Mouse (Mus musculus) ES-Bruce4 (cell line): Measurements from ENCODE around the gene Cenpk. TPM values are rescaled to one million over a fixed set of nuclear protein-coding genes. Genes with fewer than 3 reads are reported as not detected.
A peak's percentile ranks its signal among the peaks of the same experiment; 100 is the strongest.

Experiments used
- H3K27ac ChIP-seq: 2 replicates; pipeline ENCODE4 v1.5.1; 2012; ENCODE audit warnings: low read length, inconsistent platforms; ENCODE audit not compliant: insufficient read depth
- H3K27me3 ChIP-seq: 2 replicates; pipeline ENCODE4 v1.6.1; 2012; ENCODE audit warnings: mild to moderate bottlenecking, low read length, inconsistent platforms; ENCODE audit not compliant: control insufficient read depth, poor library complexity, insufficient read depth, severe bottlenecking
- H3K36me3 ChIP-seq: 2 replicates; pipeline ENCODE4 v1.6.1; 2012; ENCODE audit warnings: inconsistent platforms, mild to moderate bottlenecking, low read length, moderate library complexity; ENCODE audit not compliant: control insufficient read depth, poor library complexity, insufficient read depth, severe bottlenecking
- H3K4me1 ChIP-seq: one replicate; pipeline ENCODE4 v1.8.1; 2011; ENCODE audit warnings: low read length; ENCODE audit not compliant: control insufficient read depth, insufficient read depth
- H3K4me3 ChIP-seq: 2 replicates; pipeline ENCODE4 v1.5.1; 2011; ENCODE audit warnings: low read depth, mild to moderate bottlenecking, low read length
- H3K9ac ChIP-seq: 2 replicates; pipeline ENCODE4 v1.6.1; 2012; ENCODE audit warnings: low read depth, mild to moderate bottlenecking, inconsistent platforms; ENCODE audit not compliant: poor library complexity, severe bottlenecking
- H3K9me3 ChIP-seq: replicated peaks from 2 replicates; pipeline ENCODE4 v1.6.1; 2012; ENCODE audit warnings: mild to moderate bottlenecking, low read length, inconsistent platforms; ENCODE audit not compliant: control insufficient read depth, poor library complexity, insufficient read depth, severe bottlenecking
- CTCF ChIP-seq: IDR thresholded peaks from one replicate; pipeline ENCODE4 v1.8.1; 2011; ENCODE audit warnings: low read depth, low read length
- EP300 ChIP-seq: IDR thresholded peaks from 2 replicates; pipeline ENCODE4 v1.6.1; 2011; ENCODE audit warnings: low read depth, low read length; ENCODE audit not compliant: insufficient read depth
- POLR2A ChIP-seq: IDR thresholded peaks from one replicate; pipeline ENCODE4 v1.8.1; 2011; ENCODE audit warnings: low read length; ENCODE audit not compliant: insufficient read depth
- polyA plus RNA-seq: library from polyadenylated mRNA; stranded (reverse); fragments of >200 nt; gene quantifications from 2 replicates; pipeline ENCODE4 v1.2.4, GENCODE M21; 2011; ENCODE audit warnings: low read depth; ENCODE audit not compliant: missing spikeins, insufficient read depth, insufficient read length

The Cenpk gene
- polyA plus RNA-seq, 1 experiment: 44.0 TPM

- H3K36me3 ChIP-seq: peaks cover 2% of the 10 kb centered on the region
- no peak overlapping the region; the same call in 1 of the 2 replicates for H3K4me3 ChIP-seq
- no peak for TF ChIP-seq EP300
- TF ChIP-seq POLR2A: no peak
- no peak for TF ChIP-seq CTCF
These were observed 933 bp upstream of the Cenpk start for GRCm38 (mm10) chr13:104227478-104227877.

GRCm38 (mm10) chr13:104229181-104229580, 770 bp downstream of the Cenpk start:
- TF ChIP-seq CTCF: no peak
- TF ChIP-seq EP300: no peak
- no peak for TF ChIP-seq POLR2A
- Histone ChIP-seq H3K9me3 (no peaks in the 10 kb centered on the region), H3K36me3 (peaks cover 2% of the 10 kb centered on the region), H3K27ac (no peak overlapping the region), H3K27me3 (no peaks in the 10 kb centered on the region), H3K4me3 (peak overlapping the region; percentile 83), H3K9ac (peak overlapping the region; percentile 80), H3K4me1 (no peaks in the 10 kb centered on the region)

More at GRCm38 (mm10) chr13:104227478-104227877, 933 bp upstream of the Cenpk start:
- Histone ChIP-seq H3K9ac (peak overlapping the region; percentile 80; the same call in 1 of the 2 replicates), H3K9me3 (no peaks in the 10 kb centered on the region), H3K27me3 (no peaks in the 10 kb centered on the region), H3K27ac (no peak overlapping the region), H3K4me1 (no peaks in the 10 kb centered on the region)

- no peaks in the 10 kb centered on the region for H3K36me3 ChIP-seq
- no peak overlapping the region for H3K4me3 ChIP-seq
- TF ChIP-seq POLR2A: no peak
- TF ChIP-seq CTCF: no peak
- no peak for TF ChIP-seq EP300
- no peak overlapping the region for H3K9ac ChIP-seq
- H3K27ac ChIP-seq: no peak overlapping the region
- no peaks in the 10 kb centered on the region for H3K4me1 ChIP-seq
- H3K9me3 ChIP-seq: no peaks in the 10 kb centered on the region
- no peaks in the 10 kb centered on the region for H3K27me3 ChIP-seq
These were observed 30.6 kb downstream of the Cenpk start for GRCm38 (mm10) chr13:104258997-104259396.

- Histone ChIP-seq H3K4me1 (no peaks in the 10 kb centered on the region), H3K27ac (no peak overlapping the region)
These were observed 56.6 kb downstream of the Cenpk start for GRCm38 (mm10) chr13:104285031-104285431.

GRCm38 (mm10) chr13:104285737-104286311, 57.4 kb downstream of the Cenpk start:
- TF ChIP-seq POLR2A: no peak
- 0 out of 2 replicates have a peak, but pooled peaks have one; percentile 12 for TF ChIP-seq EP300
- Histone ChIP-seq H3K4me1 (no peaks in the 10 kb centered on the region), H3K9ac (no peak overlapping the region), H3K4me3 (no peak overlapping the region), H3K27ac (no peak overlapping the region), H3K27me3 (no peaks in the 10 kb centered on the region), H3K9me3 (no peaks in the 10 kb centered on the region), H3K36me3 (no peaks in the 10 kb centered on the region)

More at GRCm38 (mm10) chr13:104285031-104285431, 56.6 kb downstream of the Cenpk start:
- Histone ChIP-seq H3K27me3 (no peaks in the 10 kb centered on the region), H3K9ac (no peak overlapping the region), H3K36me3 (no peaks in the 10 kb centered on the region), H3K9me3 (no peaks in the 10 kb centered on the region), H3K4me3 (no peak overlapping the region)
- TF ChIP-seq EP300 (no peak), POLR2A (no peak), CTCF (no peak)

GRCm38 (mm10) chr13:104286336-104286735, 57.9 kb downstream of the Cenpk start:
- Histone ChIP-seq H3K27ac (no peak overlapping the region), H3K36me3 (no peaks in the 10 kb centered on the region), H3K27me3 (no peaks in the 10 kb centered on the region), H3K4me3 (no peak overlapping the region), H3K9me3 (no peaks in the 10 kb centered on the region), H3K9ac (no peak overlapping the region), H3K4me1 (no peaks in the 10 kb centered on the region)
- TF ChIP-seq CTCF: no peak
- TF ChIP-seq POLR2A: no peak
- TF ChIP-seq EP300: no peak
